Mouse (Mus musculus) brain, embryonic 14.5 days (tissue): ENCODE results near the gene Nutf2-ps1.
A peak's percentile ranks its signal among the peaks of the same experiment; 100 is the strongest.

Experiments
- CTCF ChIP-seq: fragments of 200-500 bp; IDR thresholded peaks from 2 replicates; pipeline ENCODE4 v1.5.1; 2012; ENCODE audit warnings: inconsistent platforms, mild to moderate bottlenecking, moderate library complexity, borderline replicate concordance; ENCODE audit not compliant: insufficient read depth, insufficient read length; ENCODE audit errors: extremely low read depth
- POLR2A ChIP-seq: fragments of 200-500 bp; IDR thresholded peaks from 2 replicates; pipeline ENCODE4 v1.6.1; 2012; ENCODE audit warnings: mild to moderate bottlenecking, inconsistent platforms, borderline replicate concordance; ENCODE audit not compliant: poor library complexity, insufficient read depth, insufficient read length, severe bottlenecking; ENCODE audit errors: extremely low read depth

DNA sequence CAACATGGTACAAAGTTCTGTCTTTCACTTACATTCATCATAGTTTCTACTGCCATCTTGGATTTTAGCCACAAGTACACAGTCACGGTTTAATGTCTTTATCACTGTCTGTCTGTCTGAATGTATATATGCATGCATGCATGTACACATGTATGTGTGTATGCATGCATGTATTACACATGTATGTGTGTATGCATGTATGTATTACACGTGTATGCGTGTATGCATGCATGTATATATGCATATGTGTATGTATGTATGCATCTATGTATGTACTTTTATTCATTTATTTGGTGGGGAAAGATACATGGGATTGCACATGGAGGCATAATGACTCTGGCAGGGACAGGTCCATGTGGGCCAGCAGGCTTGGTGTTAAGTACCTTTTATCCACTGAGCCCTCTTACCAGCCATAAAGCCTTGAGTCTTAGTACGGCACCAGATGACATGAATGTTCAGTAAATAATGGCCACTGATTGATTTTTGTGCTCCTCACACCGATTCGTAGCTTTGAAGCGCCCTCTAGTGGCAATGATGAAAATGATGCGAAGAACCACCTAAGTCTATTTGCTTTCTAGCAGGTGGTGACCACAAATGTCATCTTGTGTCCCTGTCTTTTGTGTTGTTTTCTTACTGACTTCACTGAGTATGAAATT is 10.1 kb downstream of the Nutf2-ps1 start:
- TF ChIP-seq POLR2A (no peak), CTCF (peak; percentile 75; the same call in 1 of the 2 replicates)
